Mouse (Mus musculus) limb, embryonic 14.5 days (tissue): ENCODE data around the gene Clip2. TPM values are rescaled to one million over a fixed set of nuclear protein-coding genes. Genes with fewer than 3 reads are reported as not detected.

Source experiments
- ATAC-seq: fragments of 200-750 bp; cut with Nextera tagmentation; 2 replicates; pipeline ENCODE4 v1.8.0; 2017; ENCODE audit warnings: low read depth, moderate number of reproducible peaks, moderate TSS enrichment; ENCODE audit not compliant: low FRiP score
- DNase-seq: peaks from one replicate; pipeline ENCODE4 v3.0.0-alpha.2; 2015; ENCODE audit warnings: low spot score
- H3K27ac ChIP-seq: fragments of 300-500 bp; sonication (generic); replicated peaks from 2 replicates; pipeline ENCODE4 v1.5.1; 2014; ENCODE audit warnings: low read depth, mild to moderate bottlenecking, low read length, moderate library complexity, mixed read lengths
- H3K27me3 ChIP-seq: fragments of 300-500 bp; sonication (generic); 2 replicates; pipeline ENCODE4 v1.6.1; 2014; ENCODE audit warnings: low read length, mixed read lengths; ENCODE audit not compliant: control insufficient read depth, insufficient read depth
- H3K36me3 ChIP-seq: fragments of 300-500 bp; sonication (generic); 2 replicates; pipeline ENCODE4 v1.6.1; 2014; ENCODE audit warnings: mild to moderate bottlenecking, low read length, moderate library complexity, mixed read lengths; ENCODE audit not compliant: control insufficient read depth, insufficient read depth
- H3K4me1 ChIP-seq: fragments of 300-500 bp; sonication (generic); 2 replicates; pipeline ENCODE4 v1.6.1; 2014; ENCODE audit warnings: antibody characterized with exemption, low read length, mixed read lengths; ENCODE audit not compliant: control insufficient read depth, insufficient read depth
- H3K4me2 ChIP-seq: fragments of 300-500 bp; sonication (generic); replicated peaks from 2 replicates; pipeline ENCODE4 v1.6.1; 2014; ENCODE audit warnings: low read depth, mild to moderate bottlenecking, low read length, moderate library complexity; ENCODE audit not compliant: severe bottlenecking
- H3K4me3 ChIP-seq: fragments of 300-500 bp; sonication (generic); replicated peaks from 2 replicates; pipeline ENCODE4 v1.5.1; 2014; ENCODE audit warnings: low read length
- H3K9ac ChIP-seq: fragments of 300-500 bp; sonication (generic); 2 replicates; pipeline ENCODE4 v1.6.1; 2014; ENCODE audit warnings: mild to moderate bottlenecking, low read depth, low read length, moderate library complexity; ENCODE audit not compliant: severe bottlenecking
- H3K9me3 ChIP-seq: fragments of 300-500 bp; sonication (generic); 2 replicates; pipeline ENCODE4 v1.6.1; 2016; ENCODE audit warnings: low read length; ENCODE audit not compliant: control insufficient read depth
- POLR2A ChIP-seq: fragments of 200-500 bp; IDR thresholded peaks from 2 replicates; pipeline ENCODE4 v1.8.0; 2012; ENCODE audit warnings: inconsistent platforms, mild to moderate bottlenecking, moderate library complexity, borderline replicate concordance; ENCODE audit not compliant: insufficient read depth, insufficient read length; ENCODE audit errors: extremely low read depth
- WGBS: fragments of 180-500 bp; shearing (Covaris S2); extraction: QIAGEN DNeasy Blood & Tissue Kit; methylation state at CpG from one replicate; pipeline ENCODE4 v1.1.7; 2014; 5-methylcytosine and 5-hydroxymethylcytosine counted together
- polyA plus RNA-seq, 2 experiments: library from polyadenylated mRNA; depleted of rRNA in 1 of 2; stranded (reverse) in 1 of 2; unstranded in 1 of 2; fragments of >200 nt; fragmentation: Nextera tagmentation in 1 of 2; extraction: Ambion mirVana in 1 of 2; gene quantifications; 2 replicates each; pipeline versions ENCODE4 v1.2.1 to v1.2.3; 2012 to 2014

Clip2 gene
- polyA plus RNA-seq, 2 experiments: 4.7 to 25.5 TPM

DNA sequence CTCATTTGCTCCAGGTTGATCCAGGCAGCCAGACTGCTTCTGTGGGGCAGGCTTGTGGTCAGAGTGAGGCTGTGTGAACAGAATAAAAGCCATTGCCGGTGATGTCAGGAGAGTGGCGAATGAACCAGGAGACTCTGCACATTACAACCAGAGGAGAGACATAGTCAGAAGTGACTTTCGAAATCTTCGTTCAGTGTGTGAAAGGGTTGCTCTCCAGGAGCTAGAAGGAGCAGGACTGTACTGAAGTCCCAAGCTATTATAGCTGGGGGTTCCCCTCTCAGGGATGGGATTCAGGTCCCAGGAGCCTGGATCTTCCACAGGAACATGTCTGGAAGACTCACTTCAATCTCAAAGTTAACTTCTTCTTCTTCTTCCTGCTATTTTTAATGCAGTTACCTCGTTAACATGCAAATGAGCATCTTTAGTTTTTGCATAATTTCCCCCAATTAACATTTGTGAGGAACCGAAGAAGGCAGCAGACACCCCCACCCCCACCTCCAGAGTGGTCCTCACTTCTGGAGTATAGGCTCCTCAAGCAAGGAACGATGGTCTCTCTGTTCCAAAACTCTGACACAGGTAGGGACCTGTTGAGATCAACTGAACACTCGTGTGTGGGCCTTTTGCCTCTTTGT lies 81.6 kb downstream of the Clip2 start:
- H3K9me3 ChIP-seq: no peaks in the 10 kb centered on the region
- no peaks in the 10 kb centered on the region for H3K36me3 ChIP-seq
- no peak overlapping the region for H3K9ac ChIP-seq
- 0 out of 2 replicates have a peak, but pooled peaks cover 9% of the 10 kb centered on the region for H3K4me1 ChIP-seq
- no peak overlapping the region for H3K4me3 ChIP-seq
- DNase-seq: no peak
- TF ChIP-seq POLR2A: no peak
- 78% methylated on average over 8 of the region's 8 CpGs for WGBS
- no peak overlapping the region for H3K27ac ChIP-seq
- no peak overlapping the region for H3K4me2 ChIP-seq
- ATAC-seq: no peak
- no peaks in the 10 kb centered on the region for H3K27me3 ChIP-seq

DNA sequence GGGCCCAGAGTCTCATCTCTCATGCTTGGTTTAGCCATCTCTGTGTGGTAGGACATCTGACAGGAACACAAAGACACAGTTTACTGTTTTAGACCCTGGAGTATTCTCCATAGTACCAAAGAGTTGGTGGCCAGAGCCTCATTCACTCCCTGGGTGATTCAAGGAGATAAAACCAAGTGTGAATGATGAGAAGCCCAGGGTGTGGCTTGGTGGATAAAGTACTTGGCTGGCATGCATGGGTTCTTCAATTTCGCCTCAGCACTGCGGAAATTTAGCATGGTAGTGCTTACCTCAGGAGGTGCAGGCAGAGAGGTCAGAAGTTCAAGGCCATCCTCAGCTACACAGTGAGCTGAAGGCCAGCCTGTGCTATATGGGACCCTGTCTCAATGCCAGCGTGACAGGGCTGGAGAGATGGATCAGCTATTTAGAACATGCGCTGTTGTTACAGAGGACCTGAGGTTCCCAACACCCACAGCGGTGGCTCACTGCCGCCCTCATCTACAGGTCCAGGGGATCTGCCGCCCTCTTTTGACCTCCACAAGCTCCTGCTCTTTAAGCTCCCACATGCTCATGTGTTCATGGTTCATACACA lies 82.6 kb downstream of the Clip2 start:
- no peak for DNase-seq
- Histone ChIP-seq H3K4me3 (no peak overlapping the region), H3K9ac (no peak overlapping the region), H3K9me3 (no peaks in the 10 kb centered on the region), H3K27ac (no peak overlapping the region), H3K36me3 (no peaks in the 10 kb centered on the region), H3K4me2 (no peak overlapping the region), H3K4me1 (0 out of 2 replicates have a peak, but pooled peaks cover 9% of the 10 kb centered on the region), H3K27me3 (no peaks in the 10 kb centered on the region)
- no peak for TF ChIP-seq POLR2A
- 82% methylated on average over 7 of the region's 7 CpGs for WGBS
- ATAC-seq: no peak

DNA sequence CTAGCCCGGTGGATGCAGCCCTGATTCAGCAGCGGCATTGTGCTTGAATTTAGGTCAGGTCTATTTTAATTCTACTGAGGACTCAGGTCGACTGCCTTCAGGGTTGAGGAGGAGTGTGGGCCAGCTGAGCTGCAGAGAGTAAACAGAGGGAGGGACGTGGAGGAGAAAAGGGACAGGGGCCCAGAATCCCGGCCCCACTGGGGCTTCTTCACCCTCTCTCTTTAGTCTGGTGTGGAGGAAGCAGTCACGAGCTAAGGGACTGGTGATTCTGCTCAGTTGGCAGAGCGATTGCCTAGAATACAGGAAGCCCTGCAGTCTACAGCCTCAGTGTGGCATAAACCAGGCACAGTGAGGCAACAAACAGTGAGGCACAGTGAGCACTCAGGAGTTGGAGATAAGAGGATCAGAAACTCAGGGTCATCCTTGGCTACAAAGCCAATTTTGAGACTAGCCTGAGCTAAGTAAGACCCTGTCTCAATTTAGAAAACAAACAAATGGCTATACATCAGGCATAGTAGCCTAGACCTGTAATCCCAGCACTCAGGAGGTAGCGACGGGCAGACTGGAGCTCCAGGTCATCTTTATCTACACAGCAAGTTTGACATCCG lies 84.0 kb downstream of the Clip2 start:
- Histone ChIP-seq H3K4me2 (no peak overlapping the region), H3K4me1 (0 out of 2 replicates have a peak, but pooled peaks cover 9% of the 10 kb centered on the region), H3K27ac (no peak overlapping the region), H3K9me3 (no peaks in the 10 kb centered on the region), H3K9ac (no peak overlapping the region), H3K27me3 (no peaks in the 10 kb centered on the region), H3K36me3 (no peaks in the 10 kb centered on the region), H3K4me3 (no peak overlapping the region)
- no peak for TF ChIP-seq POLR2A
- no peak for ATAC-seq
- no peak for DNase-seq
- WGBS: 70% methylated on average over 10 of the region's 10 CpGs

DNA sequence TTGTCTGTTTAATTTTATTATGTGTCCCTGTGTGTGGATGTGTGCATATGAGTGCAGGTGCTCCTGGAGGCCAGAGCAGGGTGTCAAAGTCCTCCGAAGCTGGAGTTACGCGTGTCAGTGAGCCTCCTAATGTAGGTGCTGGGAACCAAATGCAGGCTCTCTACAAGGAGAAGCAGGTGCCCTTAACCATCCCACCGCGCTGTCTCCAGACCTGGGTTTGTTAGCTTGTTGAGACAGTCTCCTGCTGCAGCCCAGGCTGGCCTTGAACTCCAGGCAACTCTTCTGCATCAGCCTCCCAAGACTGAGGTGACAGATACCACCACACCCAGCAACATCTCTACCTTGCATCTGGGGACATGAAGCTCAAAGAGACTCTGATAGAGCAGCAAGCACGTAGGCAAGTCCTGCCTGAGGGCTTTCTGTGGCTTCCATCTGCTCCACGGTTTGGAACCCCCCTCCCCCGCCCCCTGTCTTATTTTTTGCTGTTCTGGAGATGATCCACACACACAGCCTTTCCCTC lies 85.1 kb downstream of the Clip2 start:
- Histone ChIP-seq H3K4me1 (0 out of 2 replicates have a peak, but pooled peaks cover 9% of the 10 kb centered on the region), H3K27ac (no peak overlapping the region), H3K4me3 (no peak overlapping the region), H3K4me2 (no peak overlapping the region), H3K9ac (no peak overlapping the region), H3K9me3 (no peaks in the 10 kb centered on the region), H3K36me3 (no peaks in the 10 kb centered on the region), H3K27me3 (no peaks in the 10 kb centered on the region)
- 61% methylated on average over 8 of the region's 8 CpGs for WGBS
- DNase-seq (no peak), ATAC-seq (no peak)
- TF ChIP-seq POLR2A: no peak

DNA sequence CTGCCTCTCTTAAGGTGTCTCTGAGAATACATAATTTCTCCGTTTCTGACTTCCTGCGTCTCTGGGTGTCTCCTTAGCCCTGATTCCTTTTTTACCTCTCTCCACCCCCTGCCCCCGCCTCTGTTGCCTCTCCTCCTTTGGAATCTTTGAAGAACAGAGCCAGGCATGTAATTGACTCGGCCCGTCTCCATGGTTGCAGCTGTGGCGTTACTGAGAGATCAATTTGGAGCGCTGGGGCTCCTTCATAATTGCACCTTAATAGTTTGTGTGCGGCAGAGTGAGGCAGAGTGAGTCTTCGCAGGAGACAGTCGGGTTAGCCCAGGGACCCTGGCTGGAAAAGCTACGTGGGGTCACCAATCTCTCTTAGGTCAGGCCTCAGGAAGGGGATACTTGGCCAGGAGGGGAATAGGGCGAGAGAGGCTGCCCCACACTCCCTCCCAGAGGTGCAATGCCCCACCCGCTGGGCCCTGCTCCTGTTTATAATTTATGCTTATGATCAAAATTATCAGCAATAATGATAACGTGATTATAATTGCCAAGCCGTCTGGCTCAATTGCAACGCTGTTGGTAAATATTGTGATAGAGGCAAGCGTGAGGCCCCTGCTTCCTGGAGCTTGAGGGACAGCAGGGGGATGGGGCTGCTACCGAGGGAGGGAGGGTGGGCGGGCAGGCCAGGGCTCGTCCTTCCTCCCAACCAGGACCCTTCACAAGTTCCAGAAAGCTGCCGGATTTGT lies 85.8 kb downstream of the Clip2 start:
- H3K27ac ChIP-seq: no peak overlapping the region

More for the DNA sequence above, 85.8 kb downstream of the Clip2 start:
- Histone ChIP-seq H3K4me1 (0 out of 2 replicates have a peak, but pooled peaks cover 9% of the 10 kb centered on the region), H3K27me3 (no peaks in the 10 kb centered on the region), H3K9me3 (no peaks in the 10 kb centered on the region), H3K4me2 (0 out of 2 replicates have a peak overlapping the region, but pooled peaks have one; percentile 15), H3K9ac (0 out of 2 replicates have a peak overlapping the region, but pooled peaks have one; percentile 3), H3K4me3 (no peak overlapping the region), H3K36me3 (no peaks in the 10 kb centered on the region)
- DNase-seq: no peak
- TF ChIP-seq POLR2A: no peak
- WGBS: 18% methylated on average over 21 of the region's 21 CpGs
- ATAC-seq: no peak
